Mouse (Mus musculus) limb, embryonic 13.5 days (tissue): ENCODE data around the gene Msrb2. TPM values are rescaled to one million over a fixed set of nuclear protein-coding genes. Genes with fewer than 3 reads are reported as not detected.

Source experiments
- ATAC-seq: fragments of 200-750 bp; cut with Nextera tagmentation; 2 replicates; pipeline ENCODE4 v1.8.0; 2017; ENCODE audit warnings: low read depth, moderate number of reproducible peaks, moderate TSS enrichment; ENCODE audit not compliant: low FRiP score
- H3K27ac ChIP-seq: fragments of 300-500 bp; sonication (generic); 2 replicates; pipeline ENCODE4 v1.5.1; 2015; ENCODE audit warnings: inconsistent platforms, mild to moderate bottlenecking, moderate library complexity
- H3K27me3 ChIP-seq: fragments of 300-500 bp; sonication (generic); 2 replicates; pipeline ENCODE4 v1.6.1; 2015; ENCODE audit warnings: mild to moderate bottlenecking, inconsistent platforms
- H3K36me3 ChIP-seq: fragments of 300-500 bp; sonication (generic); 2 replicates; pipeline ENCODE4 v1.6.1; 2015; ENCODE audit warnings: inconsistent platforms, mild to moderate bottlenecking, moderate library complexity
- H3K4me1 ChIP-seq: fragments of 300-500 bp; sonication (generic); 2 replicates; pipeline ENCODE4 v1.6.1; 2015; ENCODE audit warnings: inconsistent platforms
- H3K4me2 ChIP-seq: fragments of 300-500 bp; sonication (generic); replicated peaks from 2 replicates; pipeline ENCODE4 v1.6.1; 2015; ENCODE audit warnings: inconsistent platforms, mild to moderate bottlenecking, moderate library complexity
- H3K4me3 ChIP-seq: fragments of 300-500 bp; sonication (generic); 2 replicates; pipeline ENCODE4 v1.5.1; 2015; ENCODE audit warnings: moderate library complexity, mild to moderate bottlenecking, inconsistent platforms
- H3K9ac ChIP-seq: fragments of 300-500 bp; sonication (generic); 2 replicates; pipeline ENCODE4 v1.6.1; 2015; ENCODE audit warnings: mild to moderate bottlenecking, inconsistent platforms
- H3K9me3 ChIP-seq: fragments of 300-500 bp; sonication (generic); 2 replicates; pipeline ENCODE4 v1.6.1; 2016; ENCODE audit warnings: inconsistent platforms
- WGBS: fragments of 180-500 bp; shearing (Covaris S2); methylation state at CpG from one replicate; pipeline ENCODE4 v1.1.7; 2015; 5-methylcytosine and 5-hydroxymethylcytosine counted together
- polyA plus RNA-seq: library from polyadenylated mRNA; unstranded; fragments of >200 nt; fragmentation: Nextera tagmentation; extraction: Ambion mirVana; gene quantifications from 2 replicates; pipeline ENCODE4 v1.2.1, GENCODE M21; 2015

The Msrb2 gene
- polyA plus RNA-seq, result 28.4 and 29.0 TPM in 2 replicates

GRCm38 (mm10) chr2:19371390-19372158 is at the start of gene Msrb2:
TSS of gene Msrb2 (plus strand) at chr2:19371440.
- ATAC-seq, result peak; percentile 86
- WGBS, result under 1% methylated on average over 39 of the region's 39 CpGs

GRCm38 (mm10) chr2:19322448-19322847 is 48.8 kb upstream of the Msrb2 start:
- Histone ChIP-seq H3K4me1 (no peaks in the 10 kb centered on the region), H3K27ac (no peak overlapping the region), H3K27me3 (no peaks in the 10 kb centered on the region), H3K36me3 (no peaks in the 10 kb centered on the region), H3K4me3 (no peak overlapping the region), H3K4me2 (no peak overlapping the region), H3K9me3 (no peaks in the 10 kb centered on the region), H3K9ac (no peak overlapping the region)
- ATAC-seq, result no peak
- WGBS, result 81% methylated on average over 9 of the region's 9 CpGs

More at GRCm38 (mm10) chr2:19371390-19372158, at the start of gene Msrb2:
- Histone ChIP-seq H3K4me3 (peak within 1 kb of the TSS; percentile 71), H3K27me3 (no peaks in the 10 kb centered on the region), H3K4me2 (peak within 1 kb of the TSS; percentile 67), H3K4me1 (no peaks in the 10 kb centered on the region), H3K36me3 (no peaks in the 10 kb centered on the region), H3K9ac (peak within 1 kb of the TSS; percentile 83), H3K9me3 (no peaks in the 10 kb centered on the region), H3K27ac (peak within 1 kb of the TSS; percentile 76)

GRCm38 (mm10) chr2:19326376-19326775 is 44.9 kb upstream of the Msrb2 start:
- Histone ChIP-seq H3K36me3 (no peaks in the 10 kb centered on the region), H3K9me3 (no peaks in the 10 kb centered on the region), H3K4me2 (no peak overlapping the region), H3K4me1 (no peaks in the 10 kb centered on the region), H3K9ac (no peak overlapping the region), H3K4me3 (no peak overlapping the region), H3K27ac (no peak overlapping the region), H3K27me3 (no peaks in the 10 kb centered on the region)
- WGBS, result 81% methylated on average over 1 of the region's 1 CpGs
- no peak for ATAC-seq

GRCm38 (mm10) chr2:19327811-19328210 is 43.4 kb upstream of the Msrb2 start:
- Histone ChIP-seq H3K27me3 (no peaks in the 10 kb centered on the region), H3K4me1 (no peaks in the 10 kb centered on the region), H3K4me3 (no peak overlapping the region), H3K27ac (no peak overlapping the region), H3K9ac (no peak overlapping the region), H3K36me3 (no peaks in the 10 kb centered on the region), H3K4me2 (no peak overlapping the region), H3K9me3 (no peaks in the 10 kb centered on the region)
- WGBS, result 76% methylated on average over 4 of the region's 4 CpGs
- ATAC-seq, result no peak

DNA sequence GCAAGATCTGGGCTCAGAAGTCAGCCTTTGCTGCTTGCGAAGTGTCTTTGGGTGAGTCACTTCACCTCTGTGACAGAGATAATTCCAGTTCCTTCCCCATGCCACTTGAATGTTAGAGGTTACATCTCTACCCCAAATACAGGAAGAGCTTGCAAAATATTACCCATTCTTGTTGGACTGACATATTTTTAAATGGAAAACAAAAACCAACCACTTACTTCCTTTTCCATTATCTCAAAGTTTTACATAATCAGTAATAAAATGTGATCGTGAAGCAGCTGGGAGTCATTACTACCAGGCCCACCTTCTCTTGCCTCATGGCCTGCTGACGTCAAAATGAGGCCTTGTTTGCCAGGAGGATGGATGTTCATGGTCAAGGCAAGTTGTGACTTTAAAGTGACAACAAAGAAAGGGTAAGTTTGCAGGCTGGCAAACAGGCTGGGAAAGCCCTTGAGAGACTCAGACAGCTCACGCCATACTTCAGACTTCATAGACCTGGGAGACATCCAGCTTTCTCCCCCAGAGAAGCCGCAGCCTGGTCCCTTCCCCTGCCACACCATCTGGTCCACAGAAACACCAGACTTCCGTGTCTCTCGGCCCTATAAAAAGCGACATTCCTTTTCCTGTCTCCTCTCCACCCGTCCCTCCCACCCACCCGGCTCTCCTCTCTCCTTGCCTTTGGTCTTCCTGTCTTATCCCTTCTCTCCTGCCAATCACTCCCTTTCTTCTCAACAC is 27.2 kb upstream of the Msrb2 start:
- 30% methylated on average over 10 of the region's 10 CpGs for WGBS
- Histone ChIP-seq H3K27me3 (0 out of 2 replicates have a peak, but pooled peaks cover 4% of the 10 kb centered on the region), H3K27ac (no peak overlapping the region), H3K4me3 (peak overlapping the region; percentile 12; the same call in 1 of the 2 replicates), H3K4me2 (peak overlapping the region; percentile 46), H3K4me1 (no peaks in the 10 kb centered on the region), H3K9ac (no peak overlapping the region), H3K36me3 (no peaks in the 10 kb centered on the region), H3K9me3 (no peaks in the 10 kb centered on the region)
- ATAC-seq, result peak; percentile 40; the same call in 1 of the 2 replicates

DNA sequence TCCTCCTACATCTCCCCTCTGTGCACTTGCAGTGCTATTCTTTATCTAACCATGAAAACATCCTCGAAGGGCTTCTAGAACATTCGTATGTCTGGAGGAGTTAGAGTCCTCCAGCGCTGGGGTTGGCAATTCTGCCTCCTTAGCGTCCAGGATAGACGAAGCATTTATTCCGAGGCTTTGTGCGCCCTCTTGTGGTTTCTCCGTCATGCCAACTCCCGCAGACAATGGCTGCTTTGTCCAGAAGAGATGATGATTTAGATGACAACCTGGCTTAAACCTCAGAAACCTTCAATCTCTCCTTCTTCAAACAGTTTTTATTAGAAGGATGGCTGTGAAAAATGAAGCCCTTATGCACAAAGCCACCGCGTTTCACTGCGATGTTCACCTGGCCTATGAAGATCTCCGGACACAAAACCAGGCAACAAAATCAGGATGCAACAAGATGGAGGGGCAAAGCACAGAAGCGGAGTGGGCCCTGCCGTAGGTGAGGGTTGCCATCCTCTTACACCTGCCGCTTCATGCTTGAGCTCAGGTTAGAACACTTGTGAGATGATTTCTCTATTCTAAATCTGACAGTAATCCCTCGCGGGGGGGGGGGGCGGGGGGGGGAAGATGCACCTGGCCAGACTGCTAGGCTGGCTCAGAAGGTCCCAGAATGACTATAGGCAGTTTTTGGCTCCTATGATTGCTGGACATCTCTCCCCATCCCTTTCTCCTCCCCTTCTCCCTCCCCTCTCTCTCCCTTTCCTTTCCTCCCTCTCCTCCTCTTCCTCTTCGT is 26.4 kb upstream of the Msrb2 start:
- H3K27ac ChIP-seq, result no peak overlapping the region
- H3K4me1 ChIP-seq, result no peaks in the 10 kb centered on the region
- 0 out of 2 replicates have a peak, but pooled peaks cover 4% of the 10 kb centered on the region for H3K27me3 ChIP-seq
- WGBS, result 25% methylated on average over 20 of the region's 20 CpGs
- H3K36me3 ChIP-seq, result no peaks in the 10 kb centered on the region
- H3K9me3 ChIP-seq, result no peaks in the 10 kb centered on the region
- H3K4me3 ChIP-seq, result peak overlapping the region; percentile 12; the same call in 1 of the 2 replicates
- peak overlapping the region; percentile 46 for H3K4me2 ChIP-seq
- peak; percentile 77; the same call in 1 of the 2 replicates for ATAC-seq
- no peak overlapping the region for H3K9ac ChIP-seq

DNA sequence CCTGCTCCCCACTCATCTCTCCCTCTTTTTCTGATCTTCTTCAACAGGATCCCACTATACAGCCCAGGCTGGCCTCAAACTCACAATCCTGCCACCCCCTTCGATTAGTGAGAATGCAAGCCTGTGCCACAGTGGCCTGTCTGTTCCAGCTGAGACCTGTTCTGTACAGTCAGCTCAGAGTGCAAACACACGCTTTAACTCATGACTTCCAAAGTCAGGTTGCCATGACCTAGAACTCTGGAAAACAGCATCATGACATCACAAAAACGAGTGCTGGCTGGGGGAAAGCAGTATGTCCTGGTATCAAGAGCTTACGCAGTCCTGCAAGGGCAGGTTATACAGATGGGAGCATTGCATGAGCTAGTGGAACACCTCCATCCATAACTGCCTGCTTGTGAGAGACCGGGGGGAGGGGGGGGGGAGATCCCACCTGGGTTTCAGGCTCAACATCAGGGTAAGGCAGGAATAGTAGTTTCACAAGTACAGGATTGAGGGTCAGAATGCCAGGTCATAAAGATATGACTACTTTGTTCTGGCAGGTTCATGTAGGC is 25.8 kb upstream of the Msrb2 start:
- H3K27me3 ChIP-seq, result 0 out of 2 replicates have a peak, but pooled peaks cover 4% of the 10 kb centered on the region
- no peaks in the 10 kb centered on the region for H3K4me1 ChIP-seq
- H3K4me3 ChIP-seq, result no peak overlapping the region
- ATAC-seq, result no peak
- no peak overlapping the region for H3K27ac ChIP-seq
- 79% methylated on average over 5 of the region's 5 CpGs for WGBS
- peak overlapping the region; percentile 46; the same call in 1 of the 2 replicates for H3K4me2 ChIP-seq
- no peak overlapping the region for H3K9ac ChIP-seq
- no peaks in the 10 kb centered on the region for H3K36me3 ChIP-seq
- H3K9me3 ChIP-seq, result no peaks in the 10 kb centered on the region

GRCm38 (mm10) chr2:19348454-19348853 is 22.8 kb upstream of the Msrb2 start:
- no peaks in the 10 kb centered on the region for H3K4me1 ChIP-seq
- no peaks in the 10 kb centered on the region for H3K36me3 ChIP-seq
- no peaks in the 10 kb centered on the region for H3K9me3 ChIP-seq
- no peak overlapping the region for H3K27ac ChIP-seq
- H3K4me3 ChIP-seq, result no peak overlapping the region
- H3K4me2 ChIP-seq, result no peak overlapping the region
- no peak for ATAC-seq
- H3K27me3 ChIP-seq, result 0 out of 2 replicates have a peak, but pooled peaks cover 4% of the 10 kb centered on the region
- H3K9ac ChIP-seq, result no peak overlapping the region
- WGBS, result 46% methylated on average over 3 of the region's 3 CpGs

DNA sequence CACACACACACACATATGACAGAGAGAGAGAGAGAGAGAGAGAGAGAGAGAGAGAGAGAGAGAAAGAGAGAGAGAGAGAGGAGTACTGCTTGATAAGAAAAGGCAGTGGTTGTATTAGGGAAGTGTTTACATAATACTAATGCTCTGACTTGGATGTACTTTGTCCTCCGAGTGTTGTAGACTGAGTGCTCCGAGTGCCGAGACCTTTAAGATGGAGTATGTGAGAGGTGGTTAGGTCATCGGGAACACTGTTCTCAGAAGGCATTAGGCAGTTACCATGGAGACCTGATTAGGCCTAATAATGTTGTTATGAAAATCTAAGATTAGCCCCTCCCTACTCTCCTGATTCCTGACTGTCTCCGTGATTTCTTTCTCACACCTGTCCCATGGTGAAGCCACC is 21.1 kb upstream of the Msrb2 start:
- Histone ChIP-seq H3K4me3 (no peak overlapping the region), H3K27me3 (0 out of 2 replicates have a peak, but pooled peaks cover 4% of the 10 kb centered on the region), H3K27ac (no peak overlapping the region), H3K36me3 (no peaks in the 10 kb centered on the region), H3K9me3 (no peaks in the 10 kb centered on the region), H3K9ac (no peak overlapping the region), H3K4me2 (no peak overlapping the region), H3K4me1 (no peaks in the 10 kb centered on the region)
- no peak for ATAC-seq
- WGBS, result 86% methylated on average over 5 of the region's 5 CpGs

DNA sequence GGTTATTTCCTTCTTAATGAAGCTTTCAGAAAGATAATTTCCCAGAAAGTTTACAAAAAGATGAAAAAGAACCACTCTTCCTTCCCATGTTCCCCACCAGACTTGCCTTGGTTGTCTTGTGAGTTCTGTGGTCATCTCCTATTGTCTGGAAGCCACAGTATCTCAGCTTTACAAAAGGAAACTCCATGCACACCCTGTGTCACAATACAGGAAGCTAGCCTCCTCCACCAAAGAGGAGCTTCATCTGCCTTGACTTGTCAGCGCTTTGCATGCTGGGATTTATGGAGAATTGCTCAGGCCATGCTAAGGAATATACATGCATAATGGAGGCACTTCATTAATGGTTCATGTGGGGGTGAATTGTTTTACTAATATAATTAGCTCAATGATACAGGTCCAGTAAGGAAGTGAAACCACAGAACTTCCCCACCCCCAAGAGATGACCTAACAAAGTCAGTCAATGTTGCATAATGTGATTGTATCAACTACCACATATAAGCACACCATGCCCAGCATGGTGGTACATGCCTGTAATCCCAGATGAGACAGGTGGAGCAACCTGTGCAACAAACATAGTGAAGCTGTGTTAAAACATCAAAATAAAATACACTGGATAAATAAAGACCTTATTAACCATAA is 19.5 kb upstream of the Msrb2 start:
- no peaks in the 10 kb centered on the region for H3K27me3 ChIP-seq
- H3K9ac ChIP-seq, result no peak overlapping the region
- H3K9me3 ChIP-seq, result no peaks in the 10 kb centered on the region
- no peaks in the 10 kb centered on the region for H3K36me3 ChIP-seq
- H3K27ac ChIP-seq, result no peak overlapping the region
- H3K4me1 ChIP-seq, result no peaks in the 10 kb centered on the region
- no peak for ATAC-seq
- no peak overlapping the region for H3K4me2 ChIP-seq
- no peak overlapping the region for H3K4me3 ChIP-seq
- WGBS, result 93% methylated on average over 1 of the region's 1 CpGs

- Histone ChIP-seq H3K27ac (no peak overlapping the region), H3K36me3 (no peaks in the 10 kb centered on the region), H3K9me3 (no peaks in the 10 kb centered on the region), H3K4me1 (no peaks in the 10 kb centered on the region), H3K9ac (no peak overlapping the region), H3K27me3 (no peaks in the 10 kb centered on the region), H3K4me2 (no peak overlapping the region), H3K4me3 (no peak overlapping the region)
- WGBS, result 85% methylated on average over 2 of the region's 2 CpGs
- no peak for ATAC-seq
These were observed 18.1 kb upstream of the Msrb2 start for GRCm38 (mm10) chr2:19353158-19353557.
